Mouse (Mus musculus): ENCODE data around the gene Dclk3. TPM values are rescaled to one million over a fixed set of nuclear protein-coding genes. Genes with fewer than 3 reads are reported as not detected.

The Dclk3 gene
- total RNA-seq (2015; ENCODE audit: low replicate concordance): not detected in 2 replicates
- not detected in 2 replicates for total RNA-seq (2017; ENCODE audit: low replicate concordance)

DNA sequence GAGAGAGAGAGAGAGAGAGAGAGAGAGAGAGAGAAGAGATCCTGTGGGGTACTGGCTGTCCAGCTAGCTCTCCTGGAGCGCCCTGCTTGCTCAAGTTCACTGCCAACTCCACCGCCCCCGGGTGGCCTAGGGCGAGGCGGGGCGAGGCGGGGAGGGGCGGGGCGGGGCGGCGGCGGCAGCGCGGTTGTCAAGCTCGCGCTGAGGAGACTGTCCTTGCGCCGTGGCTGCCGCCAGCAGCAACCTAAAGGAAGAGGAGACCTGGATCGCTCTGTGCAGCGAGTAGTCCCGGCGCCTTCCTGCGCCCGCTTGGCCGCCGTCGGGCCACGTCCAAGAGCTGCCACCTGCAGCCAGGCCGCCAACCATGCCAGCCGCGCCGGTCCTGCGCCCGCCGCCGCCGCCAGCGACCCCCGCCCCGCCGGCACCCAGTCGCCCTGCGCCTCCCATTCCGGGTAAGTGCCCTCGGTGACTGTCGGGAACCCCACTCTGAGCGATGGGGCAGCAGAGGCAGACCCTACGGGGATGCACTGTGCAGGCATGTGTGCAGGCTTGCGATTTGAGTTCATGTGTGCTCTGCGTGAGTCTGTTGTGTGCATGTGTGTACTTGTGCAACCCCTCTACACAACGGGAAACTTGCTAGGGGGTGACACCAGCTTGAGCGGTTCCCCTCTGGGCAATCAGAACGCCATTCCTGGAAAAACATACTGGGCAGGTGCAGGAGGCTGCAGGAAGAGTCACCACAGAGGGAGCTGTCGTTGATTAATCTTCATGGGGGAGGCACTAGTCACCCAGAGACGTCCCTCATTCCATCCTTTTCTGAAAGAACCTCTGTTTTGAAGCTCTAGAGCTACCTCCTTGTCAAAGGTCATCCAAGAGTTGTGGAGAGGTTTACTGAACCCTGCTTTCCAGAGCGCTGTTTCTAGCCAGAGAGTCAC, at the start of gene Dclk3:
Dclk3 (plus strand) TSS at position 178 of the 932 bp plus-strand sequence.
- ATAC-seq (replicated peaks; ENCODE audit: low FRiP score, poor library complexity, severe bottlenecking): no peak

DNA sequence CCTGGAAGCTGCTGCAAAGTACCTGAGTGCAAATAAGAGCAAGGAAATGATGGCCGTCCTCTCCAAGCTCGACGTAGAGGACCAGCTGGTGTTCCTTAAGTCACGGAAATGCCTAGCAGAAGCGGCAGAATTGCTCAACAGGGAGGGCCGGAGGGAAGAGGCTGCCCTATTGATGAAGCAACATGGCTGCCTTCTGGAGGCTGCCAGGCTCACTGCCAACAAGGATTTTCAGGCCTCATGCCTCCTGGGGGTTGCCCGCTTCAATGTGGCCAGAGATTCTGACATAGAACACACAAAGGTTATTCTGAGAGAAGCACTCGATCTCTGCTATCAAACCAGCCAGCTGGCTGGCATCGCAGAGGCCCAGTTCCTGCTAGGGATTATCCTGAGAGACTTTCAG, 48.9 kb upstream of the Dclk3 start:
- no peak for ATAC-seq (replicated peaks; ENCODE audit: low FRiP score, poor library complexity, severe bottlenecking)

GRCm38 (mm10) chr9:111391036-111391435, 47.8 kb upstream of the Dclk3 start:
- no peak for ATAC-seq (replicated peaks; ENCODE audit: low FRiP score, poor library complexity, severe bottlenecking)

GRCm38 (mm10) chr9:111391926-111392442, 46.9 kb upstream of the Dclk3 start:
- ATAC-seq (replicated peaks; ENCODE audit: low FRiP score, poor library complexity, severe bottlenecking): no peak

DNA sequence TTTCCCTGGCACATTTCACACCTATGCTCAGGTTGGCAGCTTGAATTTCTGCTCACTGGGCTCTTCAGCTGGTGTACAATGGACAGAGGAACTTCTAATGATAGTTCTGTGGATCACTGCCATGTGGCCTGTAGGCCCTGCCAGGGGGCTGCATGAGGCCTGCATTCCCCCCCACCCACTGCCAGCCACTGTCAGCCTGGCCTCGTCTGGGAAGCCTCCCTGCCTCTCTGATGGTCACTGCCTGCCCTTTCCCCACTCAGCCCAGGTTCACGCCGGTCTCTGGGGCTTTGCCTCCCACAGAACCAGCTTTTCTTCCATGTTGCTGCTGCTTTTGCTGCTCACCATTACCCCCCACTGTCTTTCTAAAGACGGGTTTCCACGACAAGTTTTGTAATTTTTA, 43.6 kb upstream of the Dclk3 start:
- no peak for ATAC-seq (replicated peaks; ENCODE audit: low FRiP score, poor library complexity, severe bottlenecking)

GRCm38 (mm10) chr9:111398059-111398458, 40.8 kb upstream of the Dclk3 start:
- no peak for ATAC-seq (replicated peaks; ENCODE audit: low FRiP score, poor library complexity, severe bottlenecking)

- no peak for ATAC-seq (replicated peaks; ENCODE audit: low FRiP score, poor library complexity, severe bottlenecking)
Measured at GRCm38 (mm10) chr9:111400089-111400488, 38.8 kb upstream of the Dclk3 start.

DNA sequence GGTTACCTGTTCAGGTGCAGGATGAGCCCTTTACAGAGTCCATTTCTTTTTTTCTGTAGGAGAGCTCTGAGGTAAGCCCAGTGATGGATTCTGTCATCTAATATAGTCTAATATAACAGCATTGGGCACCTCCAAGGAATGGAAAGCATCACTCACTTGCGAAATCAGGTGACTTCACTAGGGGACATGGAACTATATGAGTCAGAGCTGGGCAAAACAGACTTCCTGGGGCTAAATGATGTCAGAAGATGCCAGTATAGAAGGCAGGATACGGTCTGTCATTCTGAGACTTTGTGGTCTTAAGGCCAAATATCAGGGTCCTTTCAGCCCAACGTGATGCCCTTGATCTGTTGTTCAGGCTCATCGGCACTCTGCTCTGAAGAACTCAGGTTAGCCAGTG, 35.7 kb upstream of the Dclk3 start:
- no peak for ATAC-seq (replicated peaks; ENCODE audit: low FRiP score, poor library complexity, severe bottlenecking)

DNA sequence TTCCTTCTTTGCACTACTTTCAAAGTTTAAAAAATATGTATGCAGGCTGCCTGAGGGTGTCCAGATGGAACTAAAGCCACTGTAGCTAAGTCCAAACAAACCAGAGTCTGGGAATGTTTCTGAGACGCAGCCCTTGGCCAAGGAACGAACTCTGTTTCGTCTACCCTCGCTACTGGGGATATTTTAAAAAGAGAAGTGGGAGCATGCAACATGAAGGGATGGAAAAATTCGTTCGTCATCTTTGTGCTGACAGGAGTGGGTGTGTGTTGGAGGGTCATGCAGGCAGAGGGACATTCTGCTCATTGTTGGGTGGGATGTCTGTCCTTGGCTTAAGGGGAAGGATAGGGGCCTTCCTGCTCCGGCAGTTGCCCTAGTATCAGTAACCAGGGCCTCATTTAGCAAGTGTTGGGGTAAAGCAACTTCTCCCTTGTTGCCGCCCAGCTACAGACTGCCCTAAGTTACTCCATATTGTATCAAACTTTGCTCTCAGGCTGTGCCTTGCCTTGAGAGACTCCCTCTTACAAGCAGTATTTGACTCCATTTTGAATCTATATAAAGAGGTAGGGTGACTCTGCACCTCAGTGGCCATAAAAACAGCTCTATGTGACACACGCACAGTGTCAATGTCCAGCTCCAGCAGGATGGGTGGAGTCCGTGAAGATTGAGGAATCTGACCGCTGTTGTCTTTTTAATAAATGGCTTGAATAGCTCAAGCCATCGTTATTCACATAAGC, 34.4 kb upstream of the Dclk3 start:
- no peak for ATAC-seq (replicated peaks; ENCODE audit: low FRiP score, poor library complexity, severe bottlenecking)

GRCm38 (mm10) chr9:111405080-111405428, 33.8 kb upstream of the Dclk3 start:
- no peak for ATAC-seq (replicated peaks; ENCODE audit: low FRiP score, poor library complexity, severe bottlenecking)

GRCm38 (mm10) chr9:111408012-111408411, 30.9 kb upstream of the Dclk3 start:
- no peak for ATAC-seq (replicated peaks; ENCODE audit: low FRiP score, poor library complexity, severe bottlenecking)

DNA sequence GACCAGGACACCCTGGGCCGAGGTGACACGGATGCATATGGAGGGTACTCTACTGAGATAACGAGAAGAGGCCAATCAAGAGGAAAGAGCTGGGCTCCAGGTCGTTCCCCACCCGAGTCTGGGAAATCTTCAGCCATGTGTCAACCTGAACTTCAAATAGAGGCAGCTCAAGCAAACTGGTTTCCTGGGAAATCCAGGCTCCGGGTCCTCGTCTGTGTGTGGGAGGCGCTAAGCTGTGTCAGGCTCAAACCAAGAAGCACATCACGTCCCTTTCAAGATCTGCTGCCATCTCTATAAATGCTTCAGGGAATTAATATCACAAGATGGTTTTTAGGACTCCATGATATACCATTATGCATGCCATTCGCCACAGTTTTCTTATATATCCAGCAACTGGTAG, 30.5 kb upstream of the Dclk3 start:
- ATAC-seq (replicated peaks; ENCODE audit: low FRiP score, poor library complexity, severe bottlenecking): no peak

- ATAC-seq (replicated peaks; ENCODE audit: low FRiP score, poor library complexity, severe bottlenecking): no peak
Measured at GRCm38 (mm10) chr9:111412471-111413160, 26.3 kb upstream of the Dclk3 start.

DNA sequence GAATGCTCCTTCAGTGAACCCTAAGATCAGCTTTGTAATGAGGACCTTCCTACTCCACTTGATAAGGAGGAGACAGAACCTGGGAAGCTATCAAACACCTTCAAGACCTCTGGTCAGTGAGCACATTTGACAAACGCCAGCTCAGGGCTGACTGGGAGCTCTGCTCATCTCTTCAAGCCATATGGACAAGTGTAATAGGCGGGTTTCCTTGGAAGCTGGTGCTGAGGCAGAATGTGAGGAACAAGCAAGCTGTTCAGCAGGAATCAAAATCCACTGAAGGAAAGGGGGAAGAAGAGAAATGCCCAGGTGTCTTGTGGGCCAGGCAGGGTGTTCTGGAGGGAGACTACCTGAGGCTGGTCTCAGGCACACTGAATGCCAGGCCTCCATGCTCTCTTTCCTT, 17.0 kb upstream of the Dclk3 start:
- no peak for ATAC-seq (replicated peaks; ENCODE audit: low FRiP score, poor library complexity, severe bottlenecking)

DNA sequence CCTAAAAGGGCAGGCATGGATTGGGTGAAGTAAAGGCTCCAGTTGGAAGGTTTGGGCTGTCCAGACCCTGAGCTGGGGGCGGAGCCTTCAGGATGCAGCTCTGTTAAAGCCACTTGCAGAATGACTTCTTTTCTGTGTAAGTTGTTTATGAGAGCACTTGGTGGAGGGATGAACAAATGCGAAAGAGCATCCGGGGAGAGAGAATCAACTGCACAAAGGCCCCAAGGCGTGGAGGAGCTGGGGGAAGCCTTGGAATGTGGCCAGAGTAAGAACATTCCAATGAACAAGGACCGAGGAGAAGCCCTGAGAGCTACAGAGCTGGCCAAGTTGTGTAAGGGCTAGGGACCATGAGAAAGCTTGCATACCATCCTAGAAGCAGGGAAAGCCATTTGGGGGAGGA, 16.3 kb upstream of the Dclk3 start:
- ATAC-seq (replicated peaks; ENCODE audit: low FRiP score, poor library complexity, severe bottlenecking): no peak

DNA sequence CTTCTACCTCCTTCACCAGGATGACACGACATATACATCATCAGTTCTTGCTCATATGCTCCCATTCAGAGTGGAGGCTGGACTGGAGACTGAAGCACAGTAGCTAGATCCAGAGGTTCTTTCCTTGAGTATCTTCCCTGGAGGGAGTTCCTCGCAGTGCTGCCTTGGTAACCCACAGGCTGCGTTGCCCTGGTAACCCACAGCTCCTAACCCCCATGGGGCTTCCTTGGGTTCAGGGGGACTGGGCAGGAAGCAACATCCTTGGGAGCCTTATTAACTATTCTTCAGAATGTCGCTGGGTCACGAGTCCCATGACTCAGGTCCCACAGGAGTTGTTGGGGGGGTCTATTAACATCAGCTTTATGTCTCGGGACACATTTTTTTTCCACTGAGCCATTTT, 13.8 kb upstream of the Dclk3 start:
- no peak for ATAC-seq (replicated peaks; ENCODE audit: low FRiP score, poor library complexity, severe bottlenecking)

DNA sequence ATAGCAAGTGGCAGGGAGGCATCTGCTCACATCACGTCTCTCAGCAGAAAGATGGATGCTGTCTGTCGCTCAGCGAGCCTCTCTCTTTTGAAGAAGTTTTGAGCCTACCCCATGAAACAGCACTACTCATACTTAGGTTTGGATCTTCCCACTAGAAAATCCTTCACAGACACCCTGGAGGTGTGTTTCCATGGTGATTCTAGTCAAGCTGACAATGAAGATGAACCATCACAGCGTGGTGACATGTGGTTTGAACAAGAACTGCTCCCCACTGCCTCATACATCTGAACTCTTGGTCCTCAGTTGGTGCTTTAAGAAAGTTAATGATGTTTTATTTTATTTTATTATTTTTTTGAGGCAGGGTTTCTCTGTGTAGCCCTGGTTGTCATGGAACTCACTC, 12.9 kb upstream of the Dclk3 start:
- no peak for ATAC-seq (replicated peaks; ENCODE audit: low FRiP score, poor library complexity, severe bottlenecking)

- no peak for ATAC-seq (replicated peaks; ENCODE audit: low FRiP score, poor library complexity, severe bottlenecking)
Measured at GRCm38 (mm10) chr9:111427891-111428555, 10.9 kb upstream of the Dclk3 start.

DNA sequence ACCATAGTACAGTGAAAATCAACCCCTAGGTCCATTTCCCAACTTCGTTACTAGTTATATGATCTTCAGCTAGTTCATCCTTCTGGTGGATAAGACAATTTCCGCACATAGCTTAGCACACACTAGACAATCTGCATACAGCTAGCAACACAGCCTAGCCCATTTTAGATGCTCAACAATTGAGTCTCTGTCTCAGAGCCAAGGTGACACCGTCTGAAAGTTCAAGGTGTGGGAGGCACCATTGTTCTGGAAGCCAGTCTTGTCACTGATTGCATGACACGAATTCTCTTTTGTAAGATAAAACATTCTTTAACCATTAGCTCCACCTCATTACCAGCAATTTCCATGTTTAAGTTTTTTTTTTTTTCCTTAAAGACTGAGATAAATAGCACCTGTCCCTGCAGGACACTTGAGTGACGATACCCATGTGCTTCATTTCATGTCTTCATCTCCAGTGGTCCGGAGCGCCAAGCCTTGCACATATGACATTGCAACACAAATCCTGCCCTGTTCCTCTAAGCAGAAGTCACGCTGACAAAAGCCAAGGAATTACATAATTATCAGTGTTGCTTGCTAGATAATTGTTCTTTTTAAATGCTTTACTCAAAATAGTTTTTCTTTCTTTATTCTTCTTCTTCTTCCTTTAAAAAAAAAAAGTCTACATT, 10.1 kb upstream of the Dclk3 start:
- no peak for ATAC-seq (replicated peaks; ENCODE audit: low FRiP score, poor library complexity, severe bottlenecking)
